Mouse (Mus musculus): ENCODE results near the gene Fam20a.

DNA sequence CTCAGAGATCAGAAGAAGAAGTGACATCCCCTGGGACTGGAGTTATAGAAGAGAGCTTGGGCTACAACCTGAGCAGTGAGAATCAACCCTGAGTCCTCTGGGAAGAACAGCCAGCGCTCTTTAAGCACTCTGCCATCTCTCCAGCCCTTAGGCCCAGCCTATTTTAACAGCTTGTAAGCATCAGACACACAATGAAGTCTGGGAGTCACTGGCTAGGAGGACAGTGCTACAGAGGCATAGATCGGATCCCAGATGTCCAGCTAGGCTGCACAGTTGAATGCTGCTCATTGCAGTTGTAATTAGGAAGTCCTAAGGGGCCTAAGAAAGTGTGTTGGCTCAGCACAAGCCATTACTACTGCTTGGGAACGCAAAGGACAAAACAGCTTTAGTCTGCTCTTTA is 6.3 kb upstream of the Fam20a start:
- TF ChIP-seq POLR2A (IDR thresholded peaks at IDR 0.05; ENCODE audit: insufficient read depth, low read length) (no peak), CTCF (IDR thresholded peaks at IDR 0.05; ENCODE audit: low read depth, low read length) (no peak)

Measured in ES-Bruce4 (cell line).